Mouse (Mus musculus): ENCODE measurements around the gene Kdm6b.

Kdm6b gene

DNA sequence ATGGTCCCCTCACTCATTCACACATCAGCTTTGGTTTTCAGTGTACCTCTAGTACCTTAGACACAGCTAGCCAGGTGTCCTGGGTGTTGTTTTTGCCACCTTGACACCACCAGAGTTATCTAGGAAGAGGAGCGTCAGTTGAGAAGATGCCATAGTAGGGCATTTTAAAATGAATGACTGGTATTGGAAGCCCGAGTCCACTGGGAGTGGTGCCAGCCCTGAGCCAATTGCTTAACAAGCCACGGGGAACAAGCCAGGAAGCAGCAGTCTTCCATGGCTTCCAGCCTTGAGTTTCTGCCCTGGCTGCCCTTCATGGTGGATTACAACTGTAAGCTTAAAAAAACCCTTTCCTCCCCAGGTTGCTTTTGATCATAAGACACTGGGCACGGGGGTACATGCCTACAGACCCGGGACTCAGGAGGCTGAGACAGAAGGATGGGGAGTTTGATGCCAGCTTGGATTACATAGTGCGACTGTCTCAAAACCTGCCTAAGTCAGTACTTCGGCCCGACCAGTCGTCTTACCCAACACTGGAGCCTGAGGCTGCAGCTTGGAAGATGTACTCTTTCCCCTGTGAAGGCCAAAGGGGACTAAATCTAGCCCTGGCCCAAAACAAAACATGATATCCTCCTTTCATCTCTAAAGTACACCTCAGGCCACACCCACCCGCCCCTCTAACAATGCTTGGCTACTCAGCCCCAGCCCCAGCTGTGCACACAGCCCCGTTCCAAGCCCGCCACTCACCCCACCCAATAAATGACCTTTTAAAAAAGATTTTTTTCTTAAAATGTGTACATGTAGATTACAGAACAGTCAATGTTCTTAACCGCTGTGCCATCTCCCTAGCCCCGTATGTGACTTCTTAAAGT lies 23.7 kb downstream of the Kdm6b start:
- DNase-seq (ENCODE audit: low read depth, low spot score) = no peak

DNA sequence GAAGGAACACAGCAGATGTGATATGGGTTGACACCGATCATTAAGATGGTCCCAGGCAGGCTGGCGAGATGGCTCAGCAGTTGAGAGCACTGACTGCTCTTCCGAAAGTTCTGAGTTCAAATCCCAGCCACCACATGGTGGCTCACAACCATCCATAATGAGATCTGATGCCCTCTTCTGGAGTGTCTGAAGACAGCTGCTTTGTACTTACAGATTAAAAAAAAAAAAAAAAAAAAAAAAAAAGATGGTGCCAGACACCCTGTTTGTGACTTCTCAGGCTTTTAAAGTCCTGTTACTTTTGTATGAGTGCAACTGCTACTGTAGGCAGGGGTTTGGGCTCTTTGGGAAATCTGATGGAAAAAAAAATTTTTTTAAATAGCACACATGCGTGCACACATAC lies 24.8 kb downstream of the Kdm6b start:
- no peak for DNase-seq (ENCODE audit: low read depth, low spot score)

DNA sequence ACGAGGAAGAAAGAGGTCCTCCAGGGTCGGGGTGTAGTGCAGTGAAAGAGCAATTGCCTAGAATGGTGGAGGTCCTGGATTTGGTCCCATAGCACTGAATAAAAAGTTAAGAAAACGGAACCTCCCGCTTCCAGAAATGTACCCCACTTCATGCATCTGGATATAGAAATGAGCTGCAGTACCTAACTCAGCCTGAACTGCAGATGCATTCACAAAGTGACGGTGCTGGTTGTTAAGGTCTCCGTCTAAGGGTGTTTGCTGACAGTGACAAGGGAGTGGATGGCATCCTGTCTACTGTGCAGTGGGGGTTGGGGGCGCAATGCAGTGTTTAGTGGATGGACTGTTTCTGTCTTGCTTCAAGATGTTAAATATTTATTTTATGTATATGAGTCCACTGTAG lies 26.7 kb downstream of the Kdm6b start:
- no peak for DNase-seq (ENCODE audit: low read depth, low spot score)

DNA sequence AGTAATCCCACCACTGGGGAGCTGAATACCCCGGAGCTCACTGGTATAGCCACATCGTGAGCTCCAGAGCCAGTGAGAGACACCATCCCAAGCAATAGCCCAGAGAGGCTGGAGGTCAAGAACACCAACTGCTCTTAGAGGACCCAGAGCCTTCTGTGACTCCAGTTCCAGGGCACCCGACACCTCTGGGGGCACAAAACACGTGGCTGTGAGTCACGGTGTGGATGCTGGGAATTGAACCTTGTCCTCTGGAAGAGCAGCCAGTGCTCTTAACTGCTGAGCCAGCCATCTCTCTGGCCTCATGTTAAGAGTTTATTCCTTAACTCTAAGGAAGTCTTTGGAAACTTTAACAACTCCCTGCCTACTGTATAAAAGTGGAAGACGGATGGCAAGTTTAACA lies 28.5 kb downstream of the Kdm6b start:
- no peak for DNase-seq (ENCODE audit: low read depth, low spot score)

DNA sequence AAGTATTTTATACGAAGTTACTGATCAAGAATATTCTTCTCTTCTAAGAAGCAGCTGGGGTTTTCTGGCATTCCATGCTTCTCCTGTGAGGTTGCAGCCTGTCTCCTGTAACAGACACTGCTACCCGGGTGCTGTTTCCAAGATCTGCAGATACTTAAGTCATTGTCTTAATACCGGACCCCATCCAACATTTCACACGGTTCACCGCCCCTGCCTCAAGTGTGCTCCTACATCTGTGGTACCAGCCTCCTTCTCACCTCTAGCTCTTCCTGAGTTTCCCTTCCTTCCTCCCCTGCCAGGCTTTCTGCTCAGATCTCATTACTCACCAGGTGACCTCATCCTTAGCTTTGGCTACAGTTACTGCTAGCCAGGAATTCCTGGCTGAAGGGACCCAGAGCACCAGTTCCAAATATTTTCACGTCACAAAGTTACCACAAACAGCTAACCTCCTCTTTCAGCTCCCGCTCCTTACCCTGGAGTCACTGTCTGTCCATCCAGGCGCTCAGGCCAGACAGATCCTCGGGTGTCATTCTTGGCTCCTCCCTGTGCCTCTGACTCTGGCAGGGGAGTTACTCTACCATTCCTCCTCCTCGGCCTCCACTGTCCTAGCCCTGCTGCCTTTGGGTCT lies 30.9 kb downstream of the Kdm6b start:
- DNase-seq (ENCODE audit: low read depth, low spot score) = no peak

DNA sequence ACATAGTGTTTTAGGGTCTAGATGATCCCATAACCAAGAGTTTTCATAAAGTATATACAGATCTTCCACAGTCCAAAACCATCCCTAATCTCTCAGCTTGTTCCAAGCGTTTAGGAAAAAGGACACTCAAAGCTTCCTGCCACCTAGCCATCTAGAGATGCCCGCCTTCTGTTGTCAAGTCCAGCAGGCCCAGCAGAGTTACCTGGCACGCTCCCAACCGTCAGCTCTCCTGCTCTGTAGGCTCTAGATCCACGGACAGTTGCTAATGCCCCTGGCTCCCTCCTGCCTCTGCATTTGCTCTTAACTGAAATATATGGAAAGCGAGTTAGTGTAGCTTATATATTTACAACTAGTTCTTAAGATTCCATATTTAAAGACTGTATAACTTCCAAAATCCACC lies 32.1 kb downstream of the Kdm6b start:
- no peak for DNase-seq (ENCODE audit: low read depth, low spot score)

DNA sequence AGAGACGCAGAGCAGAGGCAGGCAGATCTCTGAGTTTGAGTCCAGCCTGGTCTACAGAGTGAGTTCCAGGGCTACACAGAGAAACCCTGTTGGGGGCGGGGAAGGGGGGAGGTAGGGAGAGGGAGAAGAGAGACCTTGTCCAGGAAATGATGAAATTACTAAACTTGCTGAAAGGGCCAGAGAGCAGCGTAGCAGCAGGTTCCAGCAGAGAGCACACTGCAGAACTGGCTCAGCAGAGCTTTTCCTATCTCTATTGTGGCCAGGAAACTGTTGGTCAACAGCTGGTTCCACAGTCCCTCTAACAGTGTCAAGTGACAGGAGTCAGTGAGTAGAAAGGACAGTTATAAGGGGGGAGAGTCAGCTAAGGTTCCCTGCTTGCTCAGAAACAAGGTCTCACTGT lies 33.9 kb downstream of the Kdm6b start:
- DNase-seq (ENCODE audit: low read depth, low spot score) = no peak

DNA sequence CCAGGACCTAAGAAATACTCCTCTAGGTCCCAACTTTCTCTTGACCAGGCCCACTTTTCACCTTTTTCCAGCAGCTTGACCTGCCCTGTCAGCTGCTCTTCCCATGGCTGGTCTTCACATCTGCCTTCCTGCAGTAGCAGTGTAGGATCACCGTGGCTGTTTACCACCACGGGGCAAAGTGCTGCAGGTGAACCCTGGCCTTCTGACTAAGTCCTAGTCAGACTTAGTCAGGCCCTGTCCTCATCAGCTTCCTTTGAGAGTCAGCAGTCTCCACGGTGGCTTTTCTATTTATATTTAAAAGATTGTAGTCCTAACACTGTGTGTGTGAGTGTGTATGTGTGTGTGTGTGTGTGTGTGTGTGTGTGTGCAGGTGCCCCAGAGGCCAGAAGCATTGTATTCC lies 35.7 kb downstream of the Kdm6b start:
- DNase-seq (ENCODE audit: low read depth, low spot score) = no peak

DNA sequence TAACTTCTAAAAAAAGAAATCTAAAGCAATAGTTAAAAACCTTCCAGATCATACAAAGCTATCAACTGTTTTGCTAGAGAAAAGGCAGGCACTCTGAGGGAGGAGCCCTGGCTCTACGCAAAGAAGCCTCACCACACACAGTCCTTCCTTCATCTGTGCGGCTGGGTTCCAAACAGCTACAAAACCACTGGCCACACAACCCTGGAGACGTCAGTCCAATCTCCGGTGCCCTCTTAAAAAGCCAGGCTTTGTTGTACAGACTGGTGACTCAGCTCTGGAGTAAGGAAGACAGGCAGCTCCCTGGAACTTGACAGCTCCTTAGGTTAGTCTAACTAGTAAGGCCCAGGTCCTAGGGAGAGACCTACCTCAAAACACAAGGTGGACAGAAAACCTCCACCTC lies 37.8 kb downstream of the Kdm6b start:
- DNase-seq (ENCODE audit: low read depth, low spot score) = no peak

DNA sequence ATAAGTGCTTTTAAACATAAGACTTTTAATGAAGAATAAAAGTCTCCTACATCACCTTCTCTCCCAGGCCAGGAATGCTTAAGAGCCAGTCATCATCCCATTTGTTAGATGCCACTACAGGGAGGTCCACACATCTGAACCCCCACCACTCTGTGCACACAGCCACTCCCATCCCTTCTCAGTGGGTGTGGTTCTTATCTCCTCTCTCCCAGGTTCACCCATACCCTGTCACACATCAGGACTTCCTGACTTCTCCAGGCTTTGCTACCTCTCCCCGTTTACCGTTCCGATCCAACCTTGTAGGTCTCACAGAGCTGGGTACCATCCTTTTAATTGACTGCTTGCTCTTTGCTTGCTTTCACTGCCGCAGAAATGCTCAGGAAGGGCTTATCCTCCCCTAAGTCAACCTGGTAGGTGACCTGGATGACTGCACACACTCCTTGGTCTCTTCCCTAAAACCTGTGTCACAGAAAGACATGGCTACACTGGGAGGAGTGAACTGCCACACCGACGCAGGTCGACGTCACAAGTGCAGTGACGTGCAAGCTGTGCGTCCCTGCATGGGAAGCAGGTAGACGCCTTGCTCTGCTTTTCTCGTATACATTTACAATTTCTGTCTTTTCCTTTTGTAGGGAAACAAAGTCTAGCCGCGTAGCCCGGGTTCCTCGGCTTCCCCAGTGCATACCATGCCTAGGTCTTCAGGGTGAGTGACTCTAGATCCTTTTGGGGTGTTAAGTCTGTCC lies 40.1 kb downstream of the Kdm6b start:
- DNase-seq (ENCODE audit: low read depth, low spot score) = no peak

DNA sequence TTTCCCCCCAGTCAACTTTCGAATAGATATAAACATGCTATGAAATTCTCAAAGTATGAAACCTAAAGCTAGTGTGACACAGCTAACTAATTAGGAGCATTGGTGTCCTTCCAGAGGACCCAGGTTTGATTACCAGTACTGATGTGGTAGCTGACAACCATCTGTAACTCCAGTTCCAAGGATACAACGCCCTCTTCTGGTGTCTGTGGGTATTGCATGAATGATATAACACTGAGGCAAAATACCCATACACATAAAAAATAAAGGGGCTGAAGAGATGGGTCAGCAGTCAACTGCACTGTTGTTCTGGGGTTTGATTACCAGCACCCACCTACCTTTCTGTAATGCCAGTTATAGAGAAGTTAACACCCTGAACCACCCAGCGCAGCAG lies 40.7 kb downstream of the Kdm6b start:
- no peak for DNase-seq (ENCODE audit: low read depth, low spot score)

DNA sequence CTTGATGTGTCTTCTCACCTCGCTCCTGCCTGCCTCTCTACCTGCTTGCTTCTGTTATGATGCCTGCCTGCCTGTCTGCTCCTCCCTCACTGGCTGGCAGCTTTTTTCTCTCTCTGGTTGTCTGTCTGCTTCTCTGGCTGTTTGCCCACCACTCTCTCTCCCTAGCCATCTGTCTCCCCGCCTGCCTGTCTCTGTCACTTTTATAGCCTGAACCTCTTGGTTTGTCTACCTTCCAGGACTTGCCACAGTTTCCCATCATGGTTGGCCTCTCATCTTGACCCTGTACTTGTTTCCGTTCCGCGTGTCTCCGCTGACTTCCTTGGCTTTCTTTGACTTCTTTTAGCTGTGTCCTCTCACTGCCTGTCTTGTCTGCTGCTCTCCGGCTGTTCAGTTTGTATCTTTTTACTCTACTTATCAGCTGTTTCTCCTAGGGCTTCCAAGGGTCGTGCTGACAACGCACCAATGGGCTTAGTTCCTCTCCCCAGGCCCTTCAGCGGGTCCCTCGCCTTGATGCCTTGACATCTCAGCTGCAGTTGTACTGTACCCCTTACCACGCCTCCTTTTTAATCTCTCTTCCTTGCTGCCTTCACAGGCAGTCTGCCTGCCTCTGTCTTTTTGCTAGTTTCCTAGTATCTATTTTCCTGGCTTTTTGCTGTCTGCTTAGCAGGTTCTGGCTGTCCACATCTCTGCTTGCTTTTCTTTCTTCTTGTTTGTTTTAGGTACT lies 41.3 kb downstream of the Kdm6b start:
- no peak for DNase-seq (ENCODE audit: low read depth, low spot score)

DNA sequence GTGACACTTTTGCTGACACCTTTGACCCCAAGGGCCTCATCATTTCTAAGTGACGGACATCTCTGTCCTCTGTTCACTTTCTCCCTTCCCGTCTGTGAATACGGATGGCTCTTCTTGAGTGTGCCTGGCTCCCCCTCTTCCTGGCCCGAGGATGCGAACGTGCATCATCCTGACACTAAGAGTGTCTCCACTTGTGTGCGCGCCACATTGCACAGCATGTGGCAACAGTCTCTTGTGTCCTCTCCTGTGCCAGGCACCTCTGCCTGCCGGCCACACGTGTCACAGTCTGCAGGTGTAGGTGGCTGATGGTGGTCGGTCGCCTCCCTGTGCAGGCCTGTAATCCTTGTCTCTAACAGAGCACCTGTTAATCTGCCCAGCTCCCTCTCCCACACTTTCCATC lies 41.9 kb downstream of the Kdm6b start:
- no peak for DNase-seq (ENCODE audit: low read depth, low spot score)

DNA sequence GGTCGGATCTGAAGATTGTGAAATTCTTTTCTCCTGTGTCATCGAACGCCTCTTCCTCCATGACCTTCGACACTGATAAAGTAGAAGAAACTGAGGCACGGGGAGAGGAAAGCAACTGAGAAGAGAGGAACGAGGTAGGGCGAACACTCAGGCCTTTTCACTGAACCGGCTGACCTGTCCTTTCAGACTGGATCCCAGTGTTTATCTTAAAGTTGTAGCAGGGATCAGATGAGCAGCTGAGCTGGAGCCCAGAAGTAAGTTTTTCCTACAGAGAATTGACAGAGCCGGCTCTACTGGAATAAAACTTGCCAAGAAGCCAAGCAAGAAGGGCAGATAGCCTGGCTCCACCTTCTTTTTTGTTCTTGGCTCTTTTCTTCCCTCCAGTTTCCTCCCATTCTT lies 42.7 kb downstream of the Kdm6b start:
- no peak for DNase-seq (ENCODE audit: low read depth, low spot score)

DNA sequence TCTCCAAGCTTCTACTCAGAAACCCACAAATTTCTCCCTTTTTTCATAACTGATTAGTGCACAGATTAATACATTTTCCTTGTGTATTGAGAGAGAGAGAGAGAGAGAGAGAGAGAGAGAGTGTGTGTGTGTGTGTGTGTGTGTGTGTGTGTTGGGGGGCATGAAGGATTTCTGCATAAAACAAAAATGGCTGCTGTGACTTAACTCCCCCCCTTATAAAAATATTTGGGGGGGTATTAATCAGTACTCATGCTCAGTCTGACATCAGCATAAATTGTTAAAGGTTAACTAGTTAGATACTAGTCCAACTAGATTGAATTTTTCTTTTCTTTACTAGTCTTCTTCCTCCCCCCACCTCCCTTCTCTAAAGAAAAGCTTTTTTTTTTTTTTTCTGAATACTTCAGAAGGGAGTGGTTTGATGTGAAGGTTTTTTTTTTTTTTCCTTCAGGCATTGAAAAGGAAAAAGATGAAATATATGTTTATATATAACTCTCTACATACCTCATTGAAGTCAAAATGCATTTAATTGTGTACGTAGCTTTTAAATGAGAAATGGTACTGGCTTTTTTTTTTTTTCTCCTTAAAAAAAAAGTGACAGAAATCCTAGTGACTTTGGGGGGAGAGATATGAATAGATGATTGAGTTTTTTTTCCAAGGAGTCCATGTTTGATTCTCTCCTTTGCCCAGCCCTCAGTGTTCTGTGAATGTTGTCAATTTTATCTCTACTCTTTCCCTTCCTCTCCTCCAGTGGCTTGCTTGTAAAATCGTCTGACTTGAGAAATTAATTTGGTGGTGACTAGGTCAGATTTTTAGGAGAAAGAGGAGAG lies 43.3 kb downstream of the Kdm6b start:
- DNase-seq (ENCODE audit: low read depth, low spot score) = no peak

DNA sequence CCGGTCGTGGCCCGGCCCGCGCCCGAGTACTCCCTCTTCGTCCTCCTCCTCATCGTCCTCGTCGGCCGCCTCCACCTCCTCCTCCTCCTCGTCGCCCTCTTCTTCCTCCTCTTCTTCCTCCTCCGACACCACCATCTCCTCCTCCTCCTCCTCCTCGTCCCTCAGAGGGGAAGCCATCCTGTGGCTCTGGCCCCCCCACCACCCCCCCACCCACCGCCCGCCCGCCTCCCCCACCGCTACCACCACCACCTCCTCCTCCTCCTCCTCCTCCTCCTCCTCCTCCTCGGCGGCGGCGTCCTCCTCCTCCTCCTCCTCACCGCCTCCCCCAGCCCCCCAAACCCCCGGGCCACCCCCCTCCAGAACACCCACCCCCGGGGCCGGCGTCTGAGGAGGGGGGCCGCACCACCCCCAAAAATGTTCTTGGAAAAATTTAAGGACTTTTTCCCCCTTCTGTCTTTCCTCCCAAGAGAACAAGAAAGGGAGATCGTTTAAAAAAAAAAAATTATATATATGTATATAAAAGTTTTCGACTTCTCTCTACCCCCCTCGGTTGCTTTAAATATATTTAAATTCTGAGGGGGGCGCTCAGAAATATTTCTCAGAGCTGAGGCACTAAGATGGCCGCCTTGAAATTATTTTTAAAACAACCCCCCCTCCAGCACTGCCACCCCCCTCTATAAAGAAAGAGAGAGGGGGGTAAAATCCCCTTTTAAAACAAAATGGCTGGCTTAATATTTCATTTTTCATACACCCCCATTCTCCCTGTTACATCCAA lies 44.1 kb downstream of the Kdm6b start, which contains the start of gene Chd3:
Gene Chd3, minus strand, starts transcription at position 192 of the 775 bp plus-strand sequence.
- no peak for DNase-seq (ENCODE audit: low read depth, low spot score)

DNA sequence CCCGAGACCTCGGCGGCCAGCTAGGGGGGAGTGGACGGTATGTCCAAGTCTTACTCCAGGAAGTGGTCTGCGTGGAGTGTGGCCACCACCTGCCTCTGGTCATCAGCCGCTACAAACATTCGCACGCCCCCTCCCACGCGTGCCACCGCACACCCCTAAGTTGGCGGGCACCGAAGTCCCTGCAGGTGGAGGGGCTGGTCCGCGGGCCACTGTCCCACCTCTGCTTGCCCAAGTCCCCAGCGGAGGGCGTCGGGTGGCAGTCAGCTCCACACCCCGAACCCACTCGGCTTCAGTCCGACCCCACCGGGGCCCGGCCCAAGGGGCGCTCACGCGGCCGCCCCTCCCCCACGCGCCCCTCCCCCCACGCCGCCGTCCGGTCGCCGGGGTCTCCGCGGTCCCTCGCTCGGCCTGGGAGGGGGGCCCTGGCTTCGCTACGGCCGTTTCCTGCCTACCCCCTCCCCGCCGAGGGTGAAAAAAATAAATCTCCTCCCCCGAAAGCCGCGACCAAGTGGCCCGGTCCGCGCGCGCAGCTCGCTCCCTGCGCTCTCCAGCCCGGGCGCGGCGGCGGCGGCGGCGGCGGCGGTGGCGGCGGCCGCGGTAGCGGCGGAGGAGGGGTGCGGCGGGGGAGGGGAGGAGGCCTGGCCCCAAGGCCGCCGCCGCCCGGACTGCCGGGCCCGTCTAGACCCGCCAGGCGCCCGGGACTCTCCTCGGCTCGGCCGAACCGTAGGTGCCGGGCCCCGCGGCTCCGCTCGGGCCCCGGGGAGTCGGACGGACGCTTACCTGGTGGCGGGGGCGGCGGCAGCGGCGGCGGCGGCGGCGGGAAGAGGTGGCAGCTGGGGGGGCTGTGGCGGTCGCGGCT lies 44.9 kb downstream of the Kdm6b start:
- no peak for DNase-seq (ENCODE audit: low read depth, low spot score)

DNA sequence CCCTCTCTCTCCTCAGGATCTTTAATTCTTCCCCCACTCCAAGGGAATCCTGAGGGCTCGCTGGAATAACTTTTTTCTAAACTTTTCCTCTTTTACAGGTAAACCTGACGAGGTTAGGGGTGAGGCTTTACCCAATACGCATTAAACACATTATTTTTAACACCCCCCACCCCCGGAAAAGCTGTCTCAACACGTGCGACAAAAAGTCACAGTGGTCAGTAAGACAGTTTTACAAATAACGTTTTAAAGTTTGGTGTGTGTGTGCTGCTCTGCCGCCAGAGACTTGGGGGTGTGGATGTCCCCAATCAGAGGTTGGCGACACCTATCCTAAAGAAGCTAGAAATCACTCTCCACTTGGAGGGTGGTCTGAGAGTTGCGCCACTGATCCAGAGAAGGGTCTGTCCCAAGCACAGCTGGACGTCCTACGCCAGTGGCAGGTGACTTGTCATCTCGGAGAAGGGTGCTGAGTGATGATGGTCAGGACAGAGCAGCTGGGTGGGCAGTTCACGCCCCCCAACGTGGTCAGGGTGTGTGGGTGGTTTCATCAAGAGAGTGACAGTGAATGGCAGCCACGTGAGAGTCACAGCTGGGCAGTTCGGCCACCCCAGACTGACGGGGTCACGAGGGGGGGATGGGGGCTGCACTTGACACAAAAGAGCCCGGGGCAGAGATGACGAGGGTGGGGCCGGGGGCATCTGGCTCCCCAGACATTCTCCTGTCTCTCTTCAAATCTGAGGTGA lies 45.7 kb downstream of the Kdm6b start:
- no peak for DNase-seq (ENCODE audit: low read depth, low spot score)
